Comparison of ENCODE assay signal across 23 mouse cellular contexts in the genomic region with DNA sequence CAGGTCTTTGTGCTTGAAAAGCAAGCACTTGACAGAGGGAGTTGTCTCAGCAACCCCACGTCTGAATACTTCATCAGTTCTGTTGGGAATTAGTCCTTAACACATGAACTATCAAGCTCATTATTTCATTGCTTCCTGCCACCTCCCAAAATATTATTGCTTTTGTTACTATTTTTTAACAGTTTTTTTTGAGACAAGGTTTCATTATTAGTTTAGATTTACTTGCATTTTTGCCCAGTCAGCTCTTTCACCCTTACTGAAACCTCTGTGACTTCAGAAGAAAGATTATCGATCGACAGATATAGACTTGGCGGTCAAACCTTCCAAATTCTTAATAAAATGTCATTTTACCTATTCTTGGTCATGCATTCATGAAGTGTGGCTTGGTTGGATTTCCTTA.
DNase-seq lines count a peak whose midpoint lies in the region; ATAC-seq and TF ChIP-seq lines count a peak whose summit lies in the region.
"Had no signal": no experiment of that assay in that cellular context is flagged by ENCODE, and none has a peak within 500 bp of the region (broad histone marks: within the 10 kb centered on the region; RNA-seq: fewer than 3 reads in every experiment).

No protein-coding gene starts in this region.

- WGBS in forebrain, embryonic 11.5 days, result 91% methylated on average over 4 of the region's 4 CpGs

- DNase-seq in CD4-positive, CD25-positive, alpha-beta regulatory T cell, adult 2 months (ENCODE audit: low read depth, low spot score), result peak; percentile 22
- DNase-seq in ES-E14 (ENCODE audit: low read depth, low spot score), result no peak
- DNase-seq in induced T-regulatory cell, adult 2 months (ENCODE audit: low read depth), result peak; percentile 59
- DNase-seq in forebrain, embryonic 11.5 days (ENCODE audit: low spot score), result no peak
- no peak for DNase-seq in ovary, postnatal 10 days (ENCODE audit: low spot score)
- no peak for DNase-seq in heart, adult 18-20 months
- no peak for DNase-seq in heart, adult 8-10 months (ENCODE audit: low spot score)
- DNase-seq: adrenal gland, adult 8-10 months; adrenal gland, postnatal 14 days; adrenal gland, postnatal 36 days; cerebellum, adult 11-12 months; cerebellum, adult 2 months; cerebellum, adult 9-10 months; cerebellum, postnatal 10 days; cerebellum, postnatal 25 days had no signal

- H3K36me3 ChIP-seq in ES-E14 (ENCODE audit: control insufficient read depth, insufficient read depth, low read length, poor library complexity, severe bottlenecking), result no peaks in the 10 kb centered on the region
- no peaks in the 10 kb centered on the region for H3K36me3 ChIP-seq in forebrain, embryonic 11.5 days (ENCODE audit: control insufficient read depth, insufficient read depth, low read length)
- H3K36me3 ChIP-seq: embryonic facial prominence, embryonic 10.5 days; embryonic facial prominence, embryonic 12.5 days; forebrain, embryonic 12.5 days had no signal

- no peak overlapping the region for H3K4me2 ChIP-seq in forebrain, embryonic 11.5 days (ENCODE audit: low read depth, low read length, severe bottlenecking)
- H3K4me2 ChIP-seq: embryonic facial prominence, embryonic 12.5 days; forebrain, embryonic 12.5 days had no signal

- H3K9me3 ChIP-seq in ES-E14 (ENCODE audit: control insufficient read depth, insufficient read depth, low read depth, low read length), result no peaks in the 10 kb centered on the region
- no peaks in the 10 kb centered on the region for H3K9me3 ChIP-seq in forebrain, embryonic 11.5 days (ENCODE audit: control insufficient read depth, low read length)
- H3K9me3 ChIP-seq: embryonic facial prominence, embryonic 10.5 days; embryonic facial prominence, embryonic 12.5 days; forebrain, embryonic 12.5 days had no signal

- ATAC-seq in CD4-positive, CD25-positive, alpha-beta regulatory T cell, adult 4 months, result peak; percentile 60
- no peak for ATAC-seq in forebrain, embryonic 11.5 days (replicated peaks; ENCODE audit: low FRiP score)
- ATAC-seq: activated CD4-positive, CD25-positive, alpha-beta regulatory T cell, adult 4 months; forebrain, embryonic 14.5 days; forebrain, embryonic 16.5 days; Patski had no signal

- H3K4me1 ChIP-seq in ES-E14 (ENCODE audit: control insufficient read depth in 2 of 2, insufficient read depth in 2 of 2, low read length in 2 of 2, poor library complexity in 1 of 2), result no peaks in the 10 kb centered on the region
- H3K4me1 ChIP-seq in forebrain, embryonic 11.5 days (replicated peaks; ENCODE audit: control insufficient read depth, insufficient read depth, low read length), result no peaks in the 10 kb centered on the region

- no peak overlapping the region for H3K9ac ChIP-seq in ES-E14 (ENCODE audit: insufficient read depth, low read depth, low read length, poor library complexity, severe bottlenecking)
- no peak overlapping the region for H3K9ac ChIP-seq in forebrain, embryonic 11.5 days (ENCODE audit: low read length)
- H3K9ac ChIP-seq: embryonic facial prominence, embryonic 12.5 days; forebrain, embryonic 12.5 days had no signal

- in situ Hi-C loops in ES-E14 (cut with MboI; ENCODE audit: low sequenced_read_pairs in 2 of 2, unreplicated experiment in 2 of 2), result no loop called here

- no peak overlapping the region for H3K4me3 ChIP-seq in ES-E14 (ENCODE audit: insufficient read depth in 1 of 2, low read depth in 1 of 2, low read length in 2 of 2, poor library complexity in 1 of 2, severe bottlenecking in 1 of 2)
- no peak overlapping the region for H3K4me3 ChIP-seq in forebrain, embryonic 11.5 days (ENCODE audit: low read depth, low read length)
- H3K4me3 ChIP-seq: embryonic facial prominence, embryonic 10.5 days; embryonic facial prominence, embryonic 12.5 days; forebrain, embryonic 12.5 days had no signal

- H3K27ac ChIP-seq in ES-E14 (ENCODE audit: insufficient read depth, low read depth, low read length, poor library complexity, severe bottlenecking), result no peak overlapping the region
- no peak overlapping the region for H3K27ac ChIP-seq in forebrain, embryonic 11.5 days (ENCODE audit: low read depth, low read length)
- H3K27ac ChIP-seq: embryonic facial prominence, embryonic 10.5 days; embryonic facial prominence, embryonic 12.5 days; forebrain, embryonic 12.5 days had no signal

- no peaks in the 10 kb centered on the region for H3K27me3 ChIP-seq in forebrain, embryonic 11.5 days (ENCODE audit: control insufficient read depth, insufficient read depth, low read length)
- H3K27me3 ChIP-seq: forebrain, embryonic 12.5 days; Patski had no signal

TF ChIP-seq in ES-E14, 5 proteins besides CTCF, POLR2A, EP300 and RAD21:
- TF ChIP-seq ZC3H11A (IDR thresholded peaks at IDR 0.05; ENCODE audit: borderline replicate concordance, low read depth, low read length) (no peak), HCFC1 (IDR thresholded peaks at IDR 0.05; ENCODE audit: borderline replicate concordance, insufficient read depth, low read length) (no peak), CHD2 (IDR thresholded peaks at IDR 0.05; ENCODE audit: low read depth, low read length) (no peak), ZNF384 (IDR thresholded peaks at IDR 0.05; ENCODE audit: low read depth, low read length) (no peak), MAFK (IDR thresholded peaks at IDR 0.05; ENCODE audit: insufficient read depth, low read depth, low read length) (peak; percentile 69; the same call in 1 of the 2 replicates)

Comparison
In these comparisons a context has a peak if more than half of its experiments do, and no peak if none do; other contexts are left out.
1. DNase-seq: peak in CD4-positive, CD25-positive, alpha-beta regulatory T cell, adult 2 months (single experiment) and induced T-regulatory cell, adult 2 months (single experiment); none in ES-E14 (single experiment), forebrain, embryonic 11.5 days (single experiment), ovary, postnatal 10 days (single experiment), heart, adult 18-20 months (0 of 2) and heart, adult 8-10 months (single experiment).